Mouse (Mus musculus): Measurements from ENCODE around the gene Mmd. TPM values are rescaled to one million over a fixed set of nuclear protein-coding genes. Genes with fewer than 3 reads are reported as not detected.

Mmd gene
- polyA plus RNA-seq, 1 experiment from 2014 or later, result 80.6 TPM

- no peak overlapping the region for H3K4me2 ChIP-seq (ENCODE audit: low read depth, low read length)
- no peak overlapping the region for H3K4me3 ChIP-seq (ENCODE audit: low read depth, low read length)
- WGBS, result 89% methylated on average over 3 of the region's 3 CpGs
- no peaks in the 10 kb centered on the region for H3K4me1 ChIP-seq (ENCODE audit: control insufficient read depth, insufficient read depth, low read length)
- H3K9me3 ChIP-seq (ENCODE audit: control insufficient read depth, low read length), result no peaks in the 10 kb centered on the region
- no peaks in the 10 kb centered on the region for H3K27me3 ChIP-seq (ENCODE audit: control insufficient read depth, insufficient read depth, low read length)
- H3K27ac ChIP-seq (ENCODE audit: low read depth, low read length), result no peak overlapping the region
- ATAC-seq (ENCODE audit: low read depth), result no peak
- no peaks in the 10 kb centered on the region for H3K36me3 ChIP-seq (ENCODE audit: control insufficient read depth, insufficient read depth, low read length)
- no peak overlapping the region for H3K9ac ChIP-seq (replicated peaks; ENCODE audit: low read depth, low read length)
Observed at GRCm38 (mm10) chr11:90314606-90315005, 65.3 kb downstream of the Mmd start.

DNA sequence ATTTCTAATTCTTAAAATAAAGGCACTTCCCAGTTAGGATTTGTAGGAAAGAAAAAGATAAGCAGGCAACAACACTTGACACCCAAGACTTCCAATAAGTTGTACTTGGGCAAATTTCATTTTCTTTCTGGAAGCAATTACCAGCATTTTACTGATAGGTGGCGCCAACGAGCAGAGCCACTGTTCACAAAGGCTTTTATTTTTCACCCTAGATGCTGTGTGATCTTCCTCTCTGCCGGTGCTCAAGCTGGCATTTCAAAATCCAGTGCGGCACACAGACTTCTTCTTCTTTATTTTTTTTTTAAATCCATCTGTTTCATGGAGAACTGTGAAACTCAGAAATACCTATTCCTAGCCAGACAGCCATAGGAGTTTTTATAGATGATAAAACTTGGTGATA is 68.2 kb downstream of the Mmd start:
- H3K4me2 ChIP-seq (ENCODE audit: low read depth, low read length), result no peak overlapping the region
- no peaks in the 10 kb centered on the region for H3K4me1 ChIP-seq (ENCODE audit: control insufficient read depth, insufficient read depth, low read length)
- no peaks in the 10 kb centered on the region for H3K9me3 ChIP-seq (ENCODE audit: control insufficient read depth, low read length)
- no peak overlapping the region for H3K9ac ChIP-seq (replicated peaks; ENCODE audit: low read depth, low read length)
- H3K36me3 ChIP-seq (ENCODE audit: control insufficient read depth, insufficient read depth, low read length), result no peaks in the 10 kb centered on the region
- ATAC-seq (ENCODE audit: low read depth), result no peak
- H3K4me3 ChIP-seq (ENCODE audit: low read depth, low read length), result no peak overlapping the region
- no peak overlapping the region for H3K27ac ChIP-seq (ENCODE audit: low read depth, low read length)
- 21% methylated on average over 4 of the region's 4 CpGs for WGBS
- H3K27me3 ChIP-seq (ENCODE audit: control insufficient read depth, insufficient read depth, low read length), result no peaks in the 10 kb centered on the region

DNA sequence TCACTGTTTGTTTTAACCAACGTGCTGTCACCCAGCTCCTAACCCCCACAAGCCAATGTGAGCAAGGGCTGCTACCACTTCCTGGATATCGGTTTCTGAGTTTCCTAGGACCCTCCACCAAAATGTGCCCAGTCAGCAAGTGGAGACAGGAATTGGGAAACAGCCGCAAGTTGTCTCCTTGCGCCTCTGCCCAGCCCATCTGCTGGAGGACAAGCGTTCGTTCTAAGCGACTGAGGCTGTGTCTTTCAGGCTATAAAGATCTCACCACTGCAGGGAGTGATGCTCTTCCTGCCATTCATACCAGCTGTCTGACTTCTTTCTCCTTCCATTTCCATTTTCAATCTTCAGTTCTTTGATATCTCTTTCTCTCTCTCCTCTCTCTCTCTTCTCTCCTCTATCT is 71.7 kb downstream of the Mmd start:
- Histone ChIP-seq H3K9me3 (ENCODE audit: control insufficient read depth, low read length) (no peaks in the 10 kb centered on the region), H3K4me3 (ENCODE audit: low read depth, low read length) (no peak overlapping the region), H3K9ac (replicated peaks; ENCODE audit: low read depth, low read length) (no peak overlapping the region), H3K27ac (ENCODE audit: low read depth, low read length) (no peak overlapping the region), H3K4me2 (ENCODE audit: low read depth, low read length) (no peak overlapping the region), H3K27me3 (ENCODE audit: control insufficient read depth, insufficient read depth, low read length) (no peaks in the 10 kb centered on the region), H3K36me3 (ENCODE audit: control insufficient read depth, insufficient read depth, low read length) (no peaks in the 10 kb centered on the region), H3K4me1 (ENCODE audit: control insufficient read depth, insufficient read depth, low read length) (no peaks in the 10 kb centered on the region)
- no peak for ATAC-seq (ENCODE audit: low read depth)
- 71% methylated on average over 7 of the region's 7 CpGs for WGBS

DNA sequence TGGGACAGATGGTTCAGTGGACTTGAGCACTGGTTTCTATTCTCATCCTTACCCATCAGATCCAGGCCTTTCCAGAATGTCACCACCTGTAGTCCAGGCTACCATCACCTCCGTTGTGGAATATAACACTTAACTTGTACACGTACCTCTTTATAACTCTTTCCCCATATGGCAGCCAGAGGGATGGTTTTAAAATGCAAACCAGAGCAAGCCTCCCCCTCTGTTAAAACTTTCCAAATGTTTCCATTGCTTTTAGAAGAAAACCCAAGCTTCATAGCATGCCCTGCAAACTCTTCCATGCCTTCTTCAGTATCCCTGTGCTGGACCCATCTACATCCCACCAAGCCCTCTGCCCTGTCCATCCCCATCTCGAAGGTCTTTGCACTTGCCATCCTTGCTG is 75.3 kb downstream of the Mmd start:
- Histone ChIP-seq H3K4me3 (ENCODE audit: low read depth, low read length) (no peak overlapping the region), H3K9ac (replicated peaks; ENCODE audit: low read depth, low read length) (no peak overlapping the region), H3K36me3 (ENCODE audit: control insufficient read depth, insufficient read depth, low read length) (no peaks in the 10 kb centered on the region), H3K9me3 (ENCODE audit: control insufficient read depth, low read length) (no peaks in the 10 kb centered on the region), H3K4me2 (ENCODE audit: low read depth, low read length) (no peak overlapping the region), H3K27ac (ENCODE audit: low read depth, low read length) (no peak overlapping the region), H3K4me1 (ENCODE audit: control insufficient read depth, insufficient read depth, low read length) (no peaks in the 10 kb centered on the region), H3K27me3 (ENCODE audit: control insufficient read depth, insufficient read depth, low read length) (no peaks in the 10 kb centered on the region)
- WGBS, result 84% methylated on average over 3 of the region's 3 CpGs
- no peak for ATAC-seq (ENCODE audit: low read depth)

GRCm38 (mm10) chr11:90326146-90326545 is 76.9 kb downstream of the Mmd start:
- H3K36me3 ChIP-seq (ENCODE audit: control insufficient read depth, insufficient read depth, low read length), result no peaks in the 10 kb centered on the region
- H3K27me3 ChIP-seq (ENCODE audit: control insufficient read depth, insufficient read depth, low read length), result no peaks in the 10 kb centered on the region
- no peak for ATAC-seq (ENCODE audit: low read depth)
- H3K9me3 ChIP-seq (ENCODE audit: control insufficient read depth, low read length), result no peaks in the 10 kb centered on the region
- H3K9ac ChIP-seq (replicated peaks; ENCODE audit: low read depth, low read length), result no peak overlapping the region
- no peaks in the 10 kb centered on the region for H3K4me1 ChIP-seq (ENCODE audit: control insufficient read depth, insufficient read depth, low read length)
- H3K4me2 ChIP-seq (ENCODE audit: low read depth, low read length), result no peak overlapping the region
- H3K27ac ChIP-seq (ENCODE audit: low read depth, low read length), result no peak overlapping the region
- no peak overlapping the region for H3K4me3 ChIP-seq (ENCODE audit: low read depth, low read length)
- WGBS, result 90% methylated on average over 5 of the region's 5 CpGs

DNA sequence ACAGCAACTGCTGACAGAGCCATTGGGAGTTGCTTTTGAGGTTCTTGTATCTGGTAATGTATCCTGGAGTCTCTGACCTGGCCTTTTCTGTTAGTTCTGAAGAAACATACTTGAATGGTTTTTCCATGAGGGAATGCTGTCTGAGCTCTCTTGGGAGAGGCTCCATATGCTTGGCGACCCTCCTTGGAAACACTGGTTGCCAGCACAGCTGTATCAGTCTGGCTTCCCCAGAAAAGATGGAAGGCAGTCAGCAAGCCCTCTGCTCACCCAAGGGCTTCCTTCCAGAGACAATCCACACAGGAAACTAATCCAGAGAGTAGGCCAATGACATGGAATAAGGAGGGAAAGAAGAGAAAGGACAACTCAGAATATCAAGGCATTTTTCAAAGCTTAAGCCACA is 77.6 kb downstream of the Mmd start:
- no peak overlapping the region for H3K9ac ChIP-seq (replicated peaks; ENCODE audit: low read depth, low read length)
- H3K4me2 ChIP-seq (ENCODE audit: low read depth, low read length), result no peak overlapping the region
- 70% methylated on average over 1 of the region's 1 CpGs for WGBS
- no peak overlapping the region for H3K27ac ChIP-seq (ENCODE audit: low read depth, low read length)
- H3K36me3 ChIP-seq (ENCODE audit: control insufficient read depth, insufficient read depth, low read length), result no peaks in the 10 kb centered on the region
- no peaks in the 10 kb centered on the region for H3K4me1 ChIP-seq (ENCODE audit: control insufficient read depth, insufficient read depth, low read length)
- no peak for ATAC-seq (ENCODE audit: low read depth)
- H3K27me3 ChIP-seq (ENCODE audit: control insufficient read depth, insufficient read depth, low read length), result no peaks in the 10 kb centered on the region
- no peak overlapping the region for H3K4me3 ChIP-seq (ENCODE audit: low read depth, low read length)
- H3K9me3 ChIP-seq (ENCODE audit: control insufficient read depth, low read length), result no peaks in the 10 kb centered on the region

Other genes starting within 250 kb of the Mmd start
- gene Pctp, start 246.6 kb upstream of the Mmd start, polyA plus RNA-seq (2014; fragmentation: Nextera tagmentation; extraction: Ambion mirVana), result 0.90 and 1.5 TPM in 2 replicates
- 25.1 and 25.5 TPM in 2 replicates for gene Tmem100, start 219.1 kb upstream of the Mmd start, polyA plus RNA-seq (2014; fragmentation: Nextera tagmentation; extraction: Ambion mirVana)
- gene Gm45716, start 61.8 kb upstream of the Mmd start, polyA plus RNA-seq (2014; fragmentation: Nextera tagmentation; extraction: Ambion mirVana), result 23.7 and 24.9 TPM in 2 replicates
- gene Hlf, start 141.4 kb downstream of the Mmd start, polyA plus RNA-seq (2014; fragmentation: Nextera tagmentation; extraction: Ambion mirVana), result 2.0 and 4.6 TPM in 2 replicates